Mouse (Mus musculus) spleen, postnatal 14 days (tissue): ENCODE data around the gene Alg12.
A peak's percentile ranks its signal among the peaks of the same experiment; 100 is the strongest.
"Not testable (repeated sequence)": the region's sequence is repeated elsewhere in the genome, so short reads cannot be mapped to it uniquely, and the experiment has no call there.

Experiments used
- DNase-seq, 2 experiments: peaks; one replicate each; pipeline ENCODE4 v3.0.0; 2021 to 2022; ENCODE audit warnings: low spot score in 2 of 2

Gene Alg12

DNA sequence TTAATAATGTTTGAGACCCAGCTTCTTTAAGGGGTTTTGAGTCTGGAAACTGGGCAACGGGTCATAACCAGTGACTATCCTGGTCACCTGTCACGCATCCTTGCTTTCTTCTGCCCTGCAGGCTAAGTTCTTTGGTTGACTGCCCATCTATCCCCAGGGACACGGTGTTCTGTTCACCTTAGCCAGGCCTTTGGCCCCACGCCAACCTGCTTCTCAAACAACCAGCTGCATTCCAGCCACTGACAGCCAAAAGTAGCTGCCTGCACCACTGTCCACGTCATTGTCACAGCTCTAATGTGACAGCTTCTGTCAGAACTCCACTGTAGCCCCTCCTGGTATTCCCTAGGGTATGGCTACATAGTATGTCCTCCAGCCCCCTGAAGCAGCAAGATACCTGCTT is 12.4 kb upstream of the Alg12 start:
- no peak for DNase-seq

- no peak for DNase-seq
Measured at GRCm38 (mm10) chr15:88830696-88831095, 11.6 kb upstream of the Alg12 start.

DNA sequence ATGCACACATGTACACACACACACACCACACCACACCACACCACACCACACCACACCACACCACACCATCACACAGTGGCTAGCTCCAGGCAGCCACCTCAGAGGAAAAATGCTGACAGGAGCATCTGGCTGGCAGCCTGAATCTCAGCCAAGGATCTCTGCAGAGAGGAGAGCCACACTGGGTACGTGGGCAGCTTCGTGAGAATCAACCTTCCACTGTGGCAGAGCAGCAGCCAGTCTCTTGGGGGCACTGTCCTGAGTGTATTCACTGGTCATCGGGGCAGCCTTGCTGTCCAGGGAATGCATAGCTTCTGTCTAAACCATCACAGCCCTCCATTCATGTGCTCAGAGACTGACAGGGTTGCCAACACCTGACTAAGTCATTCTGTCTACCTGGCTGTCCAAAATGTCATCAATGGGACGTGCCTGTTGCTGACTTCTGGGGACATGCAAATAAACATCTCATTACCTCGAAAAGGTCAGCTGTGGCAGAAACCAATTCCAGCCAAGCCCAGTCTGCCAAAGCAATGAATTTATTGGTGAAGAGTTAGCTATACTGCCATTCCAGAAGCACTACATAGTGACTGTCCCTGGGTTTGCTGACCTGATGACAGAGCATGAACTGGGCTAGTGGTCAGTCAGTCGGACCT is 10.8 kb upstream of the Alg12 start:
- DNase-seq = no peak

GRCm38 (mm10) chr15:88828800-88829705 is 9.9 kb upstream of the Alg12 start:
- DNase-seq = peak; percentile 71 to 83

- DNase-seq = peak; percentile 45 to 49
Measured at GRCm38 (mm10) chr15:88827991-88828799, 9.1 kb upstream of the Alg12 start.

- no peak for DNase-seq
Measured at GRCm38 (mm10) chr15:88827466-88827865, 8.3 kb upstream of the Alg12 start.

DNA sequence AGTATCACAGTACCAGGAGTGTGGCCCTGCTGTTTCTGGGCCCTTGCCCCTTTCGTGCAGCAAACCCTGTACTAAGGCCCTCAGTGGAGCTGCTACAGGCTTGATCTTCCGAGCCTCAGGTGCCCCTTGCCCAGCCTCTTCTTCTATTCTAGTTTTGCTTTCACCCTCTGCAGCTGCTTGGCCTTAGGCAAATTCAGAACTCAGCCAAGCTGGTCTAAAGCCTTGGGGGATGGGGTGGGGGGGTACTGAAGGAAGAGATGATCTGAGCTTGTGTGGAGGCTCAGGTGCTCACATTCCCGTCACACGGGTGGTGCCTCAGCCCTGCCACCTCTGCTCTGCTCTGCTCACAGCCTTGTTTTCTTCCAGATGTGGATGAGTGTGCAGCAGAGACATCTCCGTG is 4.3 kb upstream of the Alg12 start:
- DNase-seq = no peak

DNA sequence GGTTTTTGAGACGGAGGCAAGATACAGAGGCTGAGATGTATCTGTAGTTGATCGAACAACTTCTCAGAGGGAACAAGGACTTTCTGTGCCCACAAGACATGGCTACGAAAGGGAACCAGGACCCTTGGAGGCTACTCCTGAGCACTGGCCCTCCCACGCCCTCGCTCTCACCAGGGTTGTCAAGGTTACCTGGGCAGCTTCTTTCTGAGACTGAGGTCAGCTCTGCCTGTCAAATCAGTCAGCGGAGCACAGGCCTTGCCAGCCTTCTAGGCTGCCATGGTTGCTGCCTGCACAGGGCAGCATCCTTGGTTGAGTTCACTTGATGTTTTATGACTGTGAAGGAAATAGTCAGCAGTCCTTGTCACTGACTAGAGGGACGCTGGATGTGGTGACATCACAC is 3.4 kb upstream of the Alg12 start:
- DNase-seq = no peak

DNA sequence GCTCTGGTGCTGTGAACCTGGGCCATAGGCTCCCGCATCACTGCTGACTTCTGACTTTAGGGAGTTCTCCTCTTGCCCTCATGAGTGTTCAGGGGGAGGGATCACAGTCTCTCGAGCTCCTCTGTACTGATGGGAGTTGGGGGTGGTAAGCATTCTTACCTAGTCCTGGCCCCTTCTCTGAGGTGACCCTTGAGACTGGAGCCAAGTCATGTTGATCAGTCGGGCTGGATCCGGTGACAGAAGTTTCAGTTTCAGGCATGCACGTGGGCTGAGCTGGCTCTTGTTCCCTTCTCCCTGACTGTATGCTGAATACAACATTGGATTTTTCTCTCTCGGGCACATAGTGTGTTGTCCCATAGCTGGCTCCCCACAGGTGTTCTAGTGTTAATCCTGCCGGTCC is 2.3 kb upstream of the Alg12 start:
- no peak for DNase-seq

DNA sequence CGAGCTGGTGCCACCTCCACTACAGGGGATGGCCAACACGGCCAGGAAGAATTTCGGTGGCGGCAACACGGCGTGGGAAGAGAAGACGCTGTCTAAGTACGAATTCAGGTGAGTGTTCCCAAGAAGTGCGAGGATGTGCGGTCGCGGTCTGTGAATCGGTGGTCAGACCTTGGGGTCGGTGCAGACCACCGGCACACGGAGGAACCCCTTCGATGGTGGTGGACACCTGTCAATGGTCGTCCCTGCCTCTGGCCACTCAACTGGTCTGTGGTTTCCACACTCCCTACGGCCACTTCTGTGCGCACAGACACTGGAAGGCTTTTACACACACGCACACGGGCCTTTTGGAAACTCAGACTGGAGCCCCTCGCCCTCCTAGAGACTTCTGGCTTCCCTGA is 787 bp upstream of the Alg12 start:
- no peak for DNase-seq

DNA sequence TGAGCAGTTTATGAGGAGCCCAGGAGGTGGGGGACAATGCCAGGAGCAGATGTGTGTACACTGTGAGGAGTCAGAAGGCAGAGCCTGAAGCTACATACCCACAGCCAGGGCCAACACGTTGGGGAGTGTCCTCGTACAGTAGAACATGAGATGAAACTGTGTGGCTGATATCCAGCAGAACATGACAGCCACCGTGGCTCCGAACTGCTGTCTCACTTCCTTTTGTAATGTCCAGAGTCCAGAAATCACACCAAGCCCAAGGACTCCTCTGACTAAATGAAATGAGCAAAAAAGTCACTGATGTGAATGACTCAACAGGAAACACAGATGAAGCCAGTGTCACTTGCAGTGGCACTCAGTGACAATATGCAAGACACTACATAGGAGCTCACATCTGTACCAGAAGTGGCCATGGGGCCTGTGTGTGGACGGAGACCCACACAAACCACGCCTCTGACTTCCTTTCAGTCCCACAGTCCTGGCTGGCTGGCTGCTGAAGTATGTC is 3.9 kb downstream of the Alg12 start:
- DNase-seq = no peak

DNA sequence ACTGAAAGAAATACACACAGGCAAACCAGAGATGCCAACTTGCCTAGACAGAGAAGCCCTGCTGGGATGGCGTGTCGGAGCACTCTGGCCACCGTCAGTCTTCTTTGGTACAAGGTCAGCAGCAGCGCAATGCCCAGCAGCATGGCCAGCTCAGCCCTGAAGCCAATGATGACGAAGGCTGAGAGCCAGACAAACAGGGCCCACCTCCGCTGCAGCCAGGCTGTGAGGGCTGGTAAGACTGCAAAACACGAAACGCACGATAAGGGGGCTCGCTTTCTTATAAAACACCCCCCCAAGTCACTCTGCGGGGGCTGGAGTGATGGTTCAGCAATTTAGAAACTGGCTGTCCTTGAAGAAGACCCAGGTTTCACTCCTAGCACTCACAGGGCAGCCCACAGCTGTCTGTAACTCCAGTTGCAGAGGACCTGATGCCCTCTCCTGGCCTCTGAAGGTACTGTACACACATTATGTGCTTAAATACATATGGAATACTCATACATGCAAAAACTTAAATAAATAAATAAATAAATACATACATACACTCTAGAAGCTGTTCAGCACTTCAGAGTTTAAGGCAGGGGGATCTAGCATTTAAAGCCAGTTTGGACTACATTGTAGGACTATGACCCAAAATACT is 4.6 kb downstream of the Alg12 start:
- no peak for DNase-seq

- DNase-seq = not testable (repeated sequence)
Measured at GRCm38 (mm10) chr15:88813873-88814272, 5.2 kb downstream of the Alg12 start.

- no peak for DNase-seq
Measured at GRCm38 (mm10) chr15:88813262-88813661, 5.9 kb downstream of the Alg12 start.

- no peak for DNase-seq
Measured at GRCm38 (mm10) chr15:88810369-88810768, 8.7 kb downstream of the Alg12 start.

DNA sequence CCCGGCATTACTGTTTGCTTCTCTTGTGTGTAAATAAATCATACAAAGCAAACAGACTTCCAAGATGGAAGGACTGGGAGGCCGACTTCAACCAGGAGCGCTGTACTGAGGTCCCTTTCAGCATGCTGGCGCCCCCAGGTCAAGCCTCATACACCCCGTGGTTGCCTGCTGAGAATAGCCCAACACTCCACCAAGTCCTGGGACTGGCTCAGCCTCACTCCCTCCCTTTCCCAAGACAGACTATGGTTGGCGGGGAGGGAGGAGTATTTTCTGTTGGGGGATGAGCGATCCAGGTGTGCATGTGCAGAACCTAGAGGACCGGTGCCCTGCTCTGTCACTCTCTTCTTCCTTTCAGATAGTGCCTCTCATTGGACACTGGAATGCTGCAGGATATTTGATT is 11.0 kb downstream of the Alg12 start:
- DNase-seq = no peak

GRCm38 (mm10) chr15:88802348-88802747 is 16.8 kb downstream of the Alg12 start:
- no peak for DNase-seq

GRCm38 (mm10) chr15:88801903-88802302 is 17.2 kb downstream of the Alg12 start:
- no peak for DNase-seq

GRCm38 (mm10) chr15:88800921-88801354 is 18.2 kb downstream of the Alg12 start:
- no peak for DNase-seq

DNA sequence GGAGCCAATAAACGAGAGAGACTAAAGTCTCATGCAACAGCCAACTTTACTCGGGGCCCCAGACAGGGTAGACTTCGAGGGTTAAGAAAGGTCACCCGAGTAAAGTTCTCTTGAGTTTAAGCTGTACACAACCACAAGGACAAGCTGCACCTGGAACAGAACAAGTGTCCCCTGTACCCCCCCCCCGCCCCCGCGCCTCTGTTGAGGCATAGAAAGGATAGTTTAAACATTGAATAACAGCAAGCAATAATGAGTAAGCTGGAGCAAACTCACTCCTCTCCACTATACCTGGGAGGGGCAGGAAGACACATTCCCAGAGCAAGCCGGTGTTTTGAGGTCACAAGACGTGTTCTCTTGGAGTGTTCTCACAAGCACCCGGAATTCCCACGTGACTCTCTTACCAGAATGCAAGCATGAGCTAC is 19.2 kb downstream of the Alg12 start:
- DNase-seq = no peak

GRCm38 (mm10) chr15:88794729-88795128 is 24.4 kb downstream of the Alg12 start:
- DNase-seq = not testable (repeated sequence)
